Comparison of ENCODE assay signal across 25 mouse cellular contexts in the genomic region with DNA sequence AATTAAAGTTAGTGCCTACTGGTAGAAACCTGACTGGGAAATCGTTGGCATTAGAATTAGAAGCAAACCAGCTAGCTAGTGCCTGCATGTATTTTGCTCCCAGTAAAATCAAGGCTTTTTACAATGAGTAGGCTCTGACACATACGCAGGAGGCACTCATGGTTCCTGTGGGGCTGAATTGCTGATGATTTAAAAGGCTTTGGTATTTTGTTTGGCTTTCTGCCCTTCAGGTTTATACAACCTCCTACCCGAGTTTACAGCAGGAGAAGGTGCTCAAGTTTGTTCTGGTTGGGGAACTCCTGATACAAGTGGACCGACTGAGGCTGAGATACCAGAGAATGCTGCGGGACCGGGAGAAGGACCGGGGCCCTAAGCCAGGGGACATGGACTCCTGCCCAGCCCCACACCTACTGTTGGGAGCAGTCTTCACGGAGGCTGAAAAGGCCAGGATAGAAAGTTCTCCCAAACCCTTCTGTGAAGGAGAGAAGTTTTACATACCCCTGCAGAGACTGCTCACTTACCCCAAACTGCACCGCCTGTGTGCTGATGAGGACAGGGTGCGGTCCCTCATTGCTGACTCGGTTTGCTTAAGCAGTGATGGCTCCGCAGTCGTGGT. TPM values are rescaled to one million over a fixed set of nuclear protein-coding genes. Genes with fewer than 3 reads are reported as not detected.
DNase-seq lines count a peak whose midpoint lies in the region; ATAC-seq and TF ChIP-seq lines count a peak whose summit lies in the region.
"Had no signal": no experiment of that assay in that cellular context is flagged by ENCODE, and none has a peak within 500 bp of the region (broad histone marks: within the 10 kb centered on the region; RNA-seq: fewer than 3 reads in every experiment).

No protein-coding gene starts in this region.

- no peaks in the 10 kb centered on the region for H3K27me3 ChIP-seq in kidney, embryonic 15.5 days
- H3K27me3 ChIP-seq in lung, postnatal 0 days (replicated peaks; ENCODE audit: insufficient read depth, low read length): no peaks in the 10 kb centered on the region
- H3K27me3 ChIP-seq: heart, embryonic 12.5 days; limb, embryonic 15.5 days; liver, embryonic 15.5 days; midbrain, embryonic 13.5 days; neural tube, embryonic 13.5 days had no signal

- H3K9ac ChIP-seq in kidney, embryonic 15.5 days: no peak overlapping the region
- no peak overlapping the region for H3K9ac ChIP-seq in lung, postnatal 0 days (replicated peaks; ENCODE audit: low read depth)
- H3K9ac ChIP-seq: heart, embryonic 12.5 days; hindbrain, embryonic 14.5 days; limb, embryonic 15.5 days; liver, embryonic 15.5 days; midbrain, embryonic 13.5 days; neural tube, embryonic 13.5 days had no signal

- no peak for TF ChIP-seq EP300 in lung, postnatal 0 days (IDR thresholded peaks at IDR 0.05)

- H3K36me3 ChIP-seq in kidney, embryonic 15.5 days: no peaks in the 10 kb centered on the region
- H3K36me3 ChIP-seq in lung, postnatal 0 days (ENCODE audit: insufficient read depth, low read length): no peaks in the 10 kb centered on the region
- H3K36me3 ChIP-seq: heart, embryonic 12.5 days; limb, embryonic 15.5 days; liver, embryonic 15.5 days; midbrain, embryonic 13.5 days; neural tube, embryonic 13.5 days had no signal

- no peak overlapping the region for H3K27ac ChIP-seq in kidney, embryonic 15.5 days
- peak overlapping the region; percentile 32; the same call in 1 of the 2 replicates for H3K27ac ChIP-seq in lung, postnatal 0 days (ENCODE audit: low read length)
- H3K27ac ChIP-seq: hindbrain, embryonic 14.5 days; limb, embryonic 15.5 days; liver, embryonic 15.5 days; midbrain, embryonic 13.5 days; neural tube, embryonic 13.5 days had no signal

- no peaks in the 10 kb centered on the region for H3K9me3 ChIP-seq in kidney, embryonic 15.5 days (replicated peaks)
- no peaks in the 10 kb centered on the region for H3K9me3 ChIP-seq in lung, postnatal 0 days (ENCODE audit: low read length)
- H3K9me3 ChIP-seq: heart, embryonic 12.5 days; limb, embryonic 15.5 days; liver, embryonic 15.5 days; midbrain, embryonic 13.5 days; neural tube, embryonic 13.5 days had no signal

- no peak for TF ChIP-seq CTCF in lung, postnatal 0 days (IDR thresholded peaks at IDR 0.05)

- peaks cover 9% of the 10 kb centered on the region for H3K4me1 ChIP-seq in kidney, embryonic 15.5 days
- H3K4me1 ChIP-seq in lung, postnatal 0 days (ENCODE audit: insufficient read depth, low read depth, low read length): peaks cover 5% of the 10 kb centered on the region; the same call in 1 of the 2 replicates
- H3K4me1 ChIP-seq: liver, embryonic 15.5 days had no signal

- no peak for ATAC-seq in kidney, embryonic 15.5 days (replicated peaks; ENCODE audit: low FRiP score)
- no peak for ATAC-seq in lung, postnatal 0 days
- ATAC-seq: activated CD4-positive, CD25-positive, alpha-beta regulatory T cell, adult 4 months; midbrain, embryonic 13.5 days had no signal

- peak; percentile 12 for DNase-seq in kidney, adult 18-20 months
- DNase-seq in lung, postnatal 0 days (ENCODE audit: low spot score): peak; percentile 51
- no peak for DNase-seq in lung, postnatal 4 days
- peak; percentile 54 for DNase-seq in NIH3T3 (ENCODE audit: low read depth)
- peak; percentile 29 for DNase-seq in lung, postnatal 25 days (ENCODE audit: low spot score)
- DNase-seq in layer of hippocampus, adult 8-10 months (ENCODE audit: low spot score in 2 of 2): no peak
- DNase-seq: adrenal gland, postnatal 14 days; cerebellum, adult 11 months; heart, postnatal 14 days; layer of hippocampus, postnatal 36 days; thymus, adult 18-20 months had no signal

- no peak overlapping the region for H3K4me3 ChIP-seq in kidney, embryonic 15.5 days (replicated peaks)
- no peak overlapping the region for H3K4me3 ChIP-seq in lung, postnatal 0 days (ENCODE audit: low read depth, low read length)
- H3K4me3 ChIP-seq: heart, embryonic 12.5 days; limb, embryonic 15.5 days; liver, embryonic 15.5 days; midbrain, embryonic 13.5 days; neural tube, embryonic 13.5 days had no signal

- 62% methylated on average over 13 of the region's 13 CpGs for WGBS in kidney, embryonic 15.5 days
- 54% methylated on average over 13 of the region's 13 CpGs for WGBS in lung, postnatal 0 days

- H3K4me2 ChIP-seq in kidney, embryonic 15.5 days: no peak overlapping the region
- no peak overlapping the region for H3K4me2 ChIP-seq in lung, postnatal 0 days (replicated peaks; ENCODE audit: low read depth, low read length)
- H3K4me2 ChIP-seq: heart, embryonic 12.5 days; hindbrain, embryonic 14.5 days; limb, embryonic 15.5 days; liver, embryonic 15.5 days; midbrain, embryonic 13.5 days; neural tube, embryonic 13.5 days had no signal

RNA-seq across cellular contexts. Expression of a gene that starts 19.5 kb away (rescaled TPM):
- polyA plus RNA-seq in kidney, embryonic 15.5 days (2015; fragmentation: Nextera tagmentation; extraction: Ambion mirVana): not detected in 2 replicates
- not detected in 2 replicates for polyA plus RNA-seq in lung, postnatal 0 days (2015; fragmentation: Nextera tagmentation; extraction: Ambion mirVana)
- total RNA-seq in layer of hippocampus, adult 8-10 months (2022): not detected
- total RNA-seq: adrenal gland, postnatal 14 days; gastrocnemius, adult 18-20 months; heart, postnatal 14 days; layer of hippocampus, adult 18-20 months; layer of hippocampus, postnatal 36 days; left cerebral cortex, postnatal 14 days; megakaryocyte progenitor cell, adult 5-6 weeks had no signal
- polyA plus RNA-seq: activated CD4-positive, CD25-positive, alpha-beta regulatory T cell, adult 4 months; forebrain, embryonic 11.5 days; heart, embryonic 12.5 days; hindbrain, embryonic 14.5 days; intestine, embryonic 14.5 days; limb, embryonic 15.5 days; liver, embryonic 15.5 days; neural tube, embryonic 13.5 days had no signal

RNA-seq across cellular contexts. Expression of a gene that starts 20.1 kb away (rescaled TPM):
- polyA plus RNA-seq in kidney, embryonic 15.5 days (2015; fragmentation: Nextera tagmentation; extraction: Ambion mirVana): 0.13 and 0.26 TPM in 2 replicates
- 0.23 and 0.30 TPM in 2 replicates for polyA plus RNA-seq in lung, postnatal 0 days (2015; fragmentation: Nextera tagmentation; extraction: Ambion mirVana)
- total RNA-seq in layer of hippocampus, adult 8-10 months (2022): 1 to 10 TPM; 2.4 to 4.3 (median 3.0) TPM
- total RNA-seq: adrenal gland, postnatal 14 days; gastrocnemius, adult 18-20 months; heart, postnatal 14 days; megakaryocyte progenitor cell, adult 5-6 weeks had no signal
- polyA plus RNA-seq: liver, embryonic 15.5 days had no signal

RNA-seq across cellular contexts. Expression of a gene that starts 48.3 kb away (rescaled TPM):
- 71.7 and 74.7 TPM in 2 replicates for polyA plus RNA-seq in kidney, embryonic 15.5 days (2015; fragmentation: Nextera tagmentation; extraction: Ambion mirVana)
- 42.5 and 48.7 TPM in 2 replicates for polyA plus RNA-seq in lung, postnatal 0 days (2015; fragmentation: Nextera tagmentation; extraction: Ambion mirVana)
- total RNA-seq in layer of hippocampus, adult 8-10 months (2022): 10 to 100 TPM; 43.2 to 57.0 (median 47.7) TPM

Comparison
In these comparisons a context has a peak if more than half of its experiments do, and no peak if none do; other contexts are left out.
1. DNase-seq: peak in kidney, adult 18-20 months (single experiment), lung, postnatal 0 days (single experiment), NIH3T3 (single experiment) and lung, postnatal 25 days (single experiment); none in lung, postnatal 4 days (0 of 2) and layer of hippocampus, adult 8-10 months (0 of 2).